Mouse (Mus musculus) monocyte, adult 5-6 weeks (primary cell): ENCODE data around the gene Gdf11. TPM values are rescaled to one million over a fixed set of nuclear protein-coding genes. Genes with fewer than 3 reads are reported as not detected.

ENCODE experiments used
- ATAC-seq: fragments of 153-309, 156-312 bp; replicated peaks from 2 replicates; pipeline ENCODE4 v1.8.0; 2017; ENCODE audit warnings: mild to moderate bottlenecking; ENCODE audit not compliant: low TSS enrichment, insufficient number of reproducible peaks, severe bottlenecking, poor library complexity, low FRiP score
- total RNA-seq: library from RNA; stranded (forward); fragments of 200-1000, 200-491, 200-594 nt; gene quantifications from 3 replicates; pipeline ENCODE4 v1.2.3, GENCODE M21; 2017

Gene Gdf11
- total RNA-seq, 1 experiment from 2014 or later: 0.57 TPM

- ATAC-seq: no peak
Observed at GRCm38 (mm10) chr10:128921251-128921650, 29.7 kb upstream of the Gdf11 start.

DNA sequence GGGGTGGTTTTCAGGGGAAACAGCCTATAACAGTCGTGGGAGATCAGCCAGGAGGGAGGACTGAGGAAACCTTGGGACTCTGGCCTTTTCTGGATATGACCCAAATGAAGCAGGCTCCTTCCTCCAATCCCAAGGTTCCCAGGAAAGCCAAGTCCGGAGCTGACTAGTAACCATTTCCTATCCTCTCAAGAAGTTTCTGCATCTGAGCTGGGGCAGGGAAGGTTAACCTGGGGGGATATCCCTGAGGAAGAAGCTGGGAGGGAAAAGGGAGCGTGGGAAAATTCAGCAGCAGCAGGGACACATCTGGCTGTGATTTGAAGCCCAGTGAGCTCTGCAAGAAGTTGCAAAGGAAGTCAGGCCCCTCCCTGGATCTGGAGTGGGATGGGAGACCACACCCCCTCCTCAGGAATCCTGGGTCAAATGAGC lies 29.2 kb upstream of the Gdf11 start:
- no peak for ATAC-seq

- no peak for ATAC-seq
Observed at GRCm38 (mm10) chr10:128919966-128920365, 28.4 kb upstream of the Gdf11 start.

- ATAC-seq: no peak
Observed at GRCm38 (mm10) chr10:128919203-128919631, 27.7 kb upstream of the Gdf11 start.

- ATAC-seq: no peak
Observed at GRCm38 (mm10) chr10:128918246-128918645, 26.7 kb upstream of the Gdf11 start.

DNA sequence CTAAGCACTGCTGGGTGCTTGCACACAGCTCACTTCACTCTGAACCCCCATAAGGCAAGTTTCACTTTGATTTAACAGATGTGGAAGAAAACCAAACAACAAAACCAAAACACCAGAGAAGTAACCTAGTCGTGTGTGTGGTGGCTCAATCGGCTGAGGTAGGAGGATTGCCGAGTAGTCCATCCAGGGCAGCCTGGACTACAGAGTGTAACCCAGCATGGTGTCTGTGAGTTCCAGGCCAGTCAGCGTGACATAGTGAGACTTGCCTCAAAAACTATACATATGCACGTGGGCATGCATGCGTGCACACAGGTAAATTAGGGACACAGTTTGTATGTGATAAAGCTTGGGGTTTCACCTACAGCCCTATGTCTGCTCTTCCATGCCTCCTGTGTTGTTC lies 25.9 kb upstream of the Gdf11 start:
- no peak for ATAC-seq

GRCm38 (mm10) chr10:128916665-128917064 lies 25.1 kb upstream of the Gdf11 start:
- ATAC-seq: no peak

- ATAC-seq: no peak
Observed at GRCm38 (mm10) chr10:128915550-128915949, 24.0 kb upstream of the Gdf11 start.

- no peak for ATAC-seq
Observed at GRCm38 (mm10) chr10:128913696-128914095, 22.2 kb upstream of the Gdf11 start.

DNA sequence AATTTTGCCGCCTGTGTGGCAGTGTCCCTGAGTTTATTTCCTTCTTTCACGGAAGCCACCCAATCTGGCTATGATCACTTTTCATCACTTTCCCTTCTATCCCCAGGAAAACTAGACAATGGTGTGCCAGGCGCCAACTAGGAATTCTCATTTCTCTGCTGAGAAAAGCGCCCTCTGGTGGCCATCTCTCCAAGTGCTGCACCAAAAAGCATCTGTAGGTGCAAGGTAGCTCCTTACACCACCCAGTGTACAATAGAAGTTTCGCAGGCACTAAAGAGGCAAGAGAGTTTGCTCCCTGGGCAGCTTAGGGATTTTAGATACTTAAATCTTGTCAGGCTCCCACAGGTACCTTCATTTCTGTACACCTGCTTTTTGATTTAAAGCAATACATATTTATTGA lies 21.7 kb upstream of the Gdf11 start:
- peak; percentile 33; the same call in 1 of the 2 replicates for ATAC-seq

DNA sequence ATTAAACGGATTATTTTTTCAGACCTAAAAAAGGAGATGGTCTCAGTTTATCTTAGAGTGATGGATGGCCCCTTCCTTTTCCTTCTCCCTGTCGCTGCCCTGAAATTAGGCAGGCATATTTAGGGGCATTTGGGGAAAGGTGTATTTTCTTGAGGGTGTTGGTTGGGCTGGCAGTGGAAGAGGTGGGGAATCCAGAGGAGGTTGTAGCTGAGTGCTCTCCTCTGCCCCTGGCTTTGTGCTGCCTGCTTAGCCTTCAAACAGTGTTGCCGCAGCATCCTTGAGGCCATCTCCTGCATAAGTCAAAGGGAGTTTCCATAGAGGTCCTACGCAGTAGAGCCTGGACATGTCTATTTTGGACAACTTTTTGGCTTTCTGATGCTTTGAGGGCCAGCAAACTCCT lies 21.3 kb upstream of the Gdf11 start:
- ATAC-seq: no peak

DNA sequence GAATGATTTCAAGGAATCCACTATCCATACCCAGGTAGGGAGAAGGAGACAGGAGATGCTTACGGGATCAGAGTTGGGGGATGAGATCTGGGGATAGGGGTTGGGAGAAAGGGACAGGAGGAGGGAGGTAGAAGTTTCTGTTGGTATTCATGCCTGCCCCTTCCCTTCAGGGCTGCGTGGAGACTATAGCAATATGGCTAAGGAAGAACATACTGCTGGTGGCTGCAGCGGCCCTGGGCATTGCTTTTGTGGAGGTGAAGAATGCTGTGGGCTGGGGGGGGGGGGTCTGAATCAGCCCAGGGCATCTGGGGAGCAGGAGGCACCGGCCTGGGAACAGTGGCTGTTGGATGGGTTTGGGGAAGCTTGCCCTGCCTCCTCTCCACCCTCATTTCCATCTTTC lies 20.8 kb upstream of the Gdf11 start:
- no peak for ATAC-seq

DNA sequence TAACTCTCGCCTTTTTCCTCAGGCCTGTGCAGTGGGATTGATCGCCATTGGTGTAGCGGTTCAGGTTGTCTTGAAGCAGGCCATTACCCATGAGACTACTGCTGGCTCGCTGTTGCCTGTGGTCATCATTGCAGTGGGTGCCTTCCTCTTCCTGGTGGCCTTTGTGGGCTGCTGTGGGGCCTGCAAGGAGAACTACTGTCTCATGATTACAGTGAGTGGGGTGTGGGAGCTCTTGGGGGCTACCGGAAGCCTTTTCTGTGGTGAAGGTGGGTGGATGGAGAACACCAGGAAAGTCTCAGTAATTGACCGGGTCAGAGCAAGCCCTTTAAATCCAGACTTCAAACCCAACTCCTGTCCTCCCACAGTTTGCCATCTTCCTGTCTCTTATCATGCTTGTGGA lies 19.9 kb upstream of the Gdf11 start:
- ATAC-seq: no peak

- ATAC-seq: no peak
Observed at GRCm38 (mm10) chr10:128910066-128910841, 18.7 kb upstream of the Gdf11 start.

DNA sequence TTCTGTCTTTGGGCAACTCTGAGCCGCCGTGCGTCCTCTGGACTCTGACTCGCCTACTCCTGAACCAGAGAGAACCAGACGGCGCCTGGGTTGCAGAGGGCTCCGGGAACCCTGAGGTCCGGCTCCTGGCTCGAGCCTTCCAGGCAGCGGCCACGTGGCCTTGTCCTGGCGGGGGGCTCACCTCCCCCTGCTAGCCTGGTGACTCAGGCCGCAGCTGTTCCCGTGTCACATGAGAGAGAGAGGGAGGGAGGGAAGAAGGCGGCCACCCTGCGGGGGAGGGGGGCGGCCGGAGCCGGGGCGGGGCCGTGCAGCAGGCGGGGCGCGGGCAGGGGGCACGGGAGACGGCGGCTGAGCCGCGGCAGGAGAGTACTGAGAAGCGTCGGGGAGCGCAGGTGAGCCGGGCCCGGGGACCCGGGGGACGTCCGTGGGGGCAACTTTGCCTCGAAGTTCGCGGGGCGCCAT lies 18.1 kb upstream of the Gdf11 start:
- no peak for ATAC-seq

DNA sequence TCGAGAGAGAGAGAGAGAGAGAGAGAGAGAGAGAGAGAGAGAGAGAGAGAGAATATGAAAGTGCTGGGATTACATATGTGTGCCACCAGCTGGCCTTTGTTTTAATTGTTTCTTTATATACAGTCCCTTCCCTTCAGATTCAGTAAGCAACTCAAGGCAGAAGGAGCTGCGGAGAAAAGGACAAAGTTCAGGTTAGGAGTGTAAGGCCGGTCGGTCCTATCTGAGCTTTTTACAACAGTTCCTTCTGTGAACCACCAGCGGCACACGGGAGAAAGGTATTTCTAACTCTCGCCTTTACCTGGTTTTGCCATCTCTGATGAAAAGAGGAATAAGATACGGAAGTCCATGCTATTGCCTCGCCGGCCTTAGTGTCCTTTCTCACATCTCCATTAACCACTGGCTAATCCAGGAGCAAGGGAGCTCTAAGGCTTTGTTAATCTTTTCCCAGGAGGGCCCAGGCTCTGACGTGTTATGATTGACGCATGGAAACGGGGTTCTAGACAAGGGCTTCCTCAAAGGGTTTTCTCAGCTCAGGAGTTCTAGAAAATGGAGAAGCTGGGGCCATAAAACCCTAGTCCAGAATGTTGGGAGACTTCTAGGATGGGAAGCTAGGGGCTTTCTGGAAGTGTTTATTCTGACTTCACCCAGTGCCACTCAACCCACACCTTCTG lies 17.4 kb upstream of the Gdf11 start:
- ATAC-seq: no peak

DNA sequence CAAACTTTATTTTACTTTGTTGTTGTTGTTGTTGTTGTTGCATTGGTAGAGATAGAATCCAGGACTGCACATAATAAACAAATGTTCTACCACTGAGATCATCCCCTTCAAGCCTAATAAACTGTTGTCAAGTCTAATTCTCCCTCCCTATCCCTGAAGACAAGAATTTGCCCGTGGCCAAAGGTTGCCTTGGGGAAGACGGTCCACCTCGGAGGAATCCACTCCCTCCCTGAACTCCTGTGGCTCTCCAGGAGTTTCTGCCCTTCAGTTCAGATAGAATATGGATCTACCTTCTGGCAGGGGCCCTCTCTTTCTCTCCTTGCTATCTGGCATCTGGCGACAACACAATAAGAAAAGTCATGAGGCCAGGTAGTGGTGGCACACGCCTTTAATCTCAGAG lies 13.3 kb upstream of the Gdf11 start:
- ATAC-seq: no peak

DNA sequence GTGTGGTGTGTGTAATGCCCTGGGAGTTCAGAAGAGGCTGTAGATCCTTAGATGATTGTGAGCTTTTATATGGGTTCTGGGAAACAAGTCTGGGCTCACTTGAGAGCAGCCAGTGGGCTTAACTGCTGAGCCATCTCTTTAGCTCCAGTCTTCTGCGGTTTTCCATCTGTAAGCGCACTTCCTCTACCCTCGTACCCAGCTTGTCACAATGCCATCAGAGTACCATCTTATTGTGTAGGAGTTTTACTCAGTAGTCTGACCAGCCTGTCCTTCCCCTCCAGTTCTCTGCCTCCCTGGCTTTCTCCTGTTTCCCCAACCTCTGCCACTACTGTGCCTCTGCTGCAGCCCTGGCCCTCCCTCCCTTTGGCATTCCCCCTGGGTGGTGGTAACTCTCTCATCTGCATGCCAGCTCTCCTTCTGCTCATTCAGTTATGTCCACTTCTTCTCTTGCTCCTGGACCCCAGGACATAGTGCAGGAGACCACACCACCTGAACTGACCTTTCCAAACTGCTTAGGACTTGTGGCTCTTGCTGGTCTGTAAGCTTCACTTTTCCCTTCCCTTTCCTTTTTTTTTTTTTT lies 11.0 kb upstream of the Gdf11 start:
- ATAC-seq: no peak

DNA sequence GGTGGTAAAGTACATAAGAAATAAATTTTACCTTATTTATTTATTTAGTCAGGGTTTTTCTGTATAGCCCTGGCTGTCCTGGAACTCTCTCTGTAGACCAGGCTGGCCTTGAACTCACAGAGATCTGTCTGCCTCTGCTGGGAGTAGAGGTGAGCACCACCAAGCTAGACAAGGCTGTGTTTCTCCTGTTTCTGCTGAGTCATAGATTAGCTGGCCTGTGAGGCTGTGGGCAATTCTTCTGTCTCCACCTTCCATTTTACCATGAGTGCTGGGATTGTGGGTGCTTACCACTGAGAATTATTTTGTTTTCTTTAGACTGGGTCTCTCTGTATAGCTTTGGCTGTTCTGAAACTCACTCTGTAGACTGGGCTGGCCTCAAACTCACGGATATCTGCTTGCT lies 9.9 kb upstream of the Gdf11 start:
- no peak for ATAC-seq

GRCm38 (mm10) chr10:128900698-128901097 lies 9.2 kb upstream of the Gdf11 start, which contains the start of gene Cd63:
Gene Cd63, plus strand, starts transcription at chr10:128900989.
- ATAC-seq: no peak
